Mouse (Mus musculus): Measurements from ENCODE around the gene Gm49366.
"Not testable (repeated sequence)": the region's sequence is repeated elsewhere in the genome, so short reads cannot be mapped to it uniquely, and the experiment has no call there.

The Gm49366 gene

DNA sequence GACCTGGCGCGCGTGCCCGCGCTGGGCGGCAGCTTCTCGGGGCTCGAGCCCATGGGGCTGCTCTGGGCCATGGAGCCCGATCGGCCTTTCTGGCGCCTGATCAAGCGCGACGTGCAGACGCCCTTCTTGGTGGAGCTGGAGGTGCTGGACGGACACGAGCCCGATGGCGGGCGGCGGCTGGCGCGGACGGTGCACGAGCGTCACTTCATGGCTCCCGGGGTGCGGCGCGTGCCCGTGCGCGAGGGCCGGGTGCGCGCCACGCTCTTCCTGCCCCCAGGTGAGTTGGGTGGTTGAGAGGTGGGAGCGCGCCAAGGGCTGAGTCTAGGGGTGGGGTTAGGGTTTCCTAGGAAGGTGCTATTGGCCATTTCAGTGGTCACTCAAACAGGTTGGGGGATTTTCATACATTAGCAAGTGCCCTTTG is at the start of gene Gm49366:
Gene Gm49366 (plus strand): TSS at position 245 of the 421 bp plus-strand sequence.
- in situ Hi-C loops (cut with MboI; ENCODE audit: unreplicated experiment in 2 of 2), result loop anchor here in 1 of 2 experiments (25.0 kb wide), 1 partner anchor 326 kb away; no protein-coding TSS in a partner anchor

DNA sequence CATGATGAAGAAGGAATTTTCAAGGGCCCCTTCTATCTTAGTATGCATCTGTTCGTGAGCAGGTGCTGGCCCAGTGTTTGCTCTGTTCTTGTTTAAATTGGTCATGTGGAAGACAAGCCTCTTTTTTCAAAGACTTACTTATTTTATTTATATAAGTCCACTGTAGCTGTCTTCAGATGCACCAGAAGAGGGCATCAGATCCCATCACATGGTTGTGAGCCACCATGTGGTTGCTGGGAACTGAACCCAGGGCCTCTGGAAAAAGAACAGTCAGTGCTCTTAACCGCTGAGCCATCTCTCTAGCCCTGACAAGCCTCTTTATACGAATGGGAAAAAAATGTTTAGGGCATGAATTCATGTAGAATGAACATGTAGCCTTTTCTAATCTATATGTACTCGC is 49.4 kb upstream of the Gm49366 start:
- in situ Hi-C loops (cut with MboI; ENCODE audit: unreplicated experiment in 2 of 2), result no loop called here

DNA sequence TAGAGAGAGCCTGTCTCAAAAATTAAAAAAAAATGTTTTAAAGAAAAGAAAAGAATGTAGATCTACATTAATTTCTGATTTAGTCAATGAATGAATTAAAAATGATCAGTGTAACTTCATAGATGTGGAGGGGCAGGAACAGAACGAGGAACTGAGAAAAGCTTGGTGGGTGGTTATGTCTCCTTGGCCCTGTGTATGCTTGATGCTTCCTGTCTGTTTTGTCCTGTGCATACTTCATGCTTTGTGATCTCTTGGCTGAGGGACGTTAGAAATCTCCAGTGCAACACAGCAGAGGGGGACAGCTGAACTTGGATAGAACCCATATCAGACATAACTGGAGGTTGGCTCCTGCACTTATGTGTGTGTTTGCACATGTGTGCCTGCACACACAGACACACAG is 41.5 kb upstream of the Gm49366 start:
- in situ Hi-C loops (cut with MboI; ENCODE audit: unreplicated experiment in 2 of 2), result no loop called here

DNA sequence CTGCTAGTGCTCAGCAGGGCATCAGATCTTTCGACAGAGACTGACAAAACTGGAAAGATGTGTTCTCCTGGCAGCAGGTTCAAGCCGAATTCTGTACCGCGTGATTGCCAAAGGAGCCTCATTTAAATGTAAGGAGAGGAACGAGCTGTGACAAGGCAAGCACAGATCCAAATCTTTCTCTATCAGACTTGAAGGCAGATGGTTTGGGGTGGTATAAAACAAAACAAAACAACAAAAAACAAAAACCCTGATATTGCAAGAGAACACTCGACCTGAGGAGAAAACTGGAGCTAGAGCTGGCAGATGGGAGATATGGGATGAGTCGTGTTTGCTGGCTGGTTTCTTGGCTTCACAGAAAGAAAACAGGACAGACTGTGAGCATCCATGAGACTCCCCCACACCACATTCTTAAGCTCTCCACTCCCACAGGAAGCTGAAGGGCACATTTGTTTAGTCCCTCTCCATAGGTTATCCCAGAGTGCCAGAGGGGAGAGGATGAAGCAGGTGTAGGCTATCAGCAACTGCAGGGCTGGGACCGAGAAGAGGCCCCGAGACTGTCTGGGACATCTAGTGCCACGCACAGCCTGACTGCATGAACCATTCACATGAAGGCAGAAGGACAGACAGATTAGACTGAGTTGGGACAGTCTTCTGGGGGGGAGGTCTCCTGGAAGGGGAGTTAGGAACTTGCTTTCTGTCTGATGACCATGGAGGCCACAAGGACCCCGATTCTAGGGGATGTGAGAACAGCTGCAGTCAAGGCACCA is 40.2 kb upstream of the Gm49366 start:
- in situ Hi-C loops (cut with MboI; ENCODE audit: unreplicated experiment in 2 of 2), result no loop called here

DNA sequence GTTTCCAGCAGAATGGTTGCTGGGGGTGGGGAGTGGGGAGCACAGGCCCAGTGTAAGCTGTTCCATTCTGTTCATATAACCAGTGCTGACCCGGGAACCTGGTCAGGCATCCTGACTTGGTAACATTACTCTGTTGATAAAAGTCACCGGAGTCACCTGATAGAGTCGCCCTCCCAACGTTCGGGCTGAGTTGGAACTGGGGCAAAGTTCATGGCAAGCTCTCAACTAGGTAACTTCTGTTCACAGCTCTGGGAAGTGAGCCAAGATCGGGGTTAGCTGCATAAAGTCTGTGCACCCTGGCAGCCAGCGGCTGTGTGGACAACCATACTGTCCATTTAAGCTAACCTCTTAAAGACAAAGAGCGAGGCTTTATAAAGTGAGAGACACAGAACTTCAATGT is 39.5 kb upstream of the Gm49366 start:
- in situ Hi-C loops (cut with MboI; ENCODE audit: unreplicated experiment in 2 of 2), result not testable (repeated sequence)

DNA sequence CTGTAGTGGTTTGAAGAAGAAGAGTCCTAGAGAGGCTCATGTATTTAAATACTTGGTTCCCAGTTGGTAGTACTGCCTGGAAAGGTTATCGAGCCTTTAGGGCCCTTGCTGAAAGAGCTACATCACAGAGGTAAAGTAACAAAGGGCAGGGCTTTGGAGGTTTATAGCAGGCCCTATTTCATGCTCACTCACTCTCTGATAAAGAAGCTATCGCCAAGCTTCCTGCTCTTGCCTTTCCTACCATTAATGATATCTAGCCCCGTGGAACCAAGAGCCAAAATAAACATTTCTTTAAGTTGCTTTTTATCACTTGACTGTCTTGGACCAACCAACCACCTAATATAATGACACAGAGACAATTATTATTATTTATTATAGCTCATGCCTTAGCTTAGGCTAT is 38.3 kb upstream of the Gm49366 start:
- in situ Hi-C loops (cut with MboI; ENCODE audit: unreplicated experiment in 2 of 2), result no loop called here

DNA sequence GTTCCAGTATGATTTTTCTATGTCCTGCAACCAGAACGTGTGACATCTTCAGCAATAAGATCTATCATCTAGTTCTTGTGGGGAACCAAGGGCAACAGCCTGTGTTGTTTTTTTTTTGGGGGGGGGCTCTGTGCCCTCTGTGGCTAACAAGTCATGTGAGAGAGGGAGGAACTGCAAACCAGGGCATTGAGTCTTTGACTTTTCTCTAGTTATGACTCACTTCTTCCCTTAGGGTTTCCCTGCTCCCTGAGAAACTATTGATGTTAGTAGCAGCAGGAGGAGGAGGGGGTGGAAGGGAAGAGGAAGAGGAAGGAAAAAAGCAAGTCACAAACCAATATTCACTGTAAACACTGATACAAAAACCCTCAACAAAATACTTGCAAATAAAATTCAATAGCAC is 34.9 kb upstream of the Gm49366 start:
- in situ Hi-C loops (cut with MboI; ENCODE audit: unreplicated experiment in 2 of 2), result no loop called here

DNA sequence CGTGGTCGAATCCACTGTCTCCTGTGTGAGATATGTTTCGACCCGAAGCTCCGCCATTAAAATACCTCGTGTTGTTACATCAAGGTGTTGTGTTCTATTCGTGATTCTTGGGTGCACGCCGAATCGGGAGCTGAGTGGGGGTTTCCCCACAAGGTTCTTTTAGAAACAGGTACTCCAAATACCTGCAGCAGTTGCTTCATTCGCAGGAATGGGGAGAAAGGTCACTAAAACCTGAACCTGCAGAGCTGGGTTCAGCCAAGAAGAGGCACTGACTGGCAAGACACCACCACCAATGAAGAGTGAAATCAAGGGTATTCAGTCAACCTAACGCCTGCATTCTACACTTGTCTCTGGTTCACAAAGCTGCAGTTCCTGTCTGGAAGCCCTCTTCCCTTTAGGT is 30.5 kb upstream of the Gm49366 start:
- in situ Hi-C loops (cut with MboI; ENCODE audit: unreplicated experiment in 2 of 2), result no loop called here

DNA sequence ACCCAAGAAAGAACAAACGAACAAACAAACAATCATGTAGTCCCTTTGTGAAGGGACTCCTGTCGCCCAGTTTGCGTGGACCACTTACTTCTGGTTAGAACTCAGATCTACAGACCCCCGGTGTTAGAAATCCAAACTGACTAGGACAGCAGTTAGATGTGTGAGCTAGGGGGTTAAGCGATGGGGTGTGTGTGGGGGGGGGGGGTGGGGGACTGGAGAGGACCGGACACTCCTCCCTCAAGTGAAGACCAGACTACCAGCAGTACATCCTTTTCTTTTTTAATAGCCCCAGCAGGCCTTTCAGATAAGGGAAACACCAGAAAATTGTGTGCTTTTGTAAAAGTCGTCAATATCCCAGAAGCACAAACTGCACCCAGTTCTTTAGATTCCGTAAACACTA is 30.0 kb upstream of the Gm49366 start:
- in situ Hi-C loops (cut with MboI; ENCODE audit: unreplicated experiment in 2 of 2), result no loop called here

DNA sequence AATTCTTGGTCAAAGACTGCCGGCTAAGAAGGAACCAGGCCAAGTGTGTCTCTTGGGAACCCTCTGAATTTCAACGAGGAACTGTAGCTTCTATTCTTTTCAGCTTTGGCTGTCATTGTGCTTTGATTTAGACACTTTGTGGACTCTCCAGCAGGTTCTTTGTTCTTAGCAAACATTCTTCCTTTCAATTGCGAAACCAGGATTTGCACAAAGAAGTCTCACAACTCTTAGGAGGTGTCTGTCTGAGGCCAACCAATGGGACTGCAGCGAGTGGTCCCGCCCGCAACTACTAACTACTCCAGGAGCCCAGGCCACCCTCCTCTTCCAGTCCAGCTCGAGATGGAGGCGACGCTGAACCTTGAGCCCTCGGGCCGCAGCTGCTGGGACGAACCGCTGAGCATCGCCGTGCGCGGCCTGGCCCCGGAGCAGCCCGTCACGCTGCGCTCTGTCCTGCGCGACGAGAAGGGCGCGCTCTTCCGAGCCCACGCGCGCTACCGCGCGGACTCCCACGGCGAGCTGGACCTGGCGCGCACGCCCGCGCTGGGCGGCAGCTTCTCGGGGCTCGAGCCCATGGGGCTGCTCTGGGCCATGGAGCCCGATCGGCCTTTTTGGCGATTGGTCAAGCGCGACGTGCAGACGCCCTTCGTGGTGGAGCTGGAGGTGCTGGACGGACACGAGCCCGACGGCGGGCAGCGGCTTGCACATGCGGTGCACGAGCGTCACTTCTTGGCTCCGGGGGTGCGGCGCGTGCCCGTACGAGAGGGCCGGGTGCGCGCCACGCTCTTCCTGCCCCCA is 29.4 kb upstream of the Gm49366 start, which contains the start of gene Acot1:
Gene Acot1 (plus strand): TSS at position 320 of the 795 bp plus-strand sequence.
- in situ Hi-C loops (cut with MboI; ENCODE audit: unreplicated experiment in 2 of 2), result not testable (repeated sequence)

DNA sequence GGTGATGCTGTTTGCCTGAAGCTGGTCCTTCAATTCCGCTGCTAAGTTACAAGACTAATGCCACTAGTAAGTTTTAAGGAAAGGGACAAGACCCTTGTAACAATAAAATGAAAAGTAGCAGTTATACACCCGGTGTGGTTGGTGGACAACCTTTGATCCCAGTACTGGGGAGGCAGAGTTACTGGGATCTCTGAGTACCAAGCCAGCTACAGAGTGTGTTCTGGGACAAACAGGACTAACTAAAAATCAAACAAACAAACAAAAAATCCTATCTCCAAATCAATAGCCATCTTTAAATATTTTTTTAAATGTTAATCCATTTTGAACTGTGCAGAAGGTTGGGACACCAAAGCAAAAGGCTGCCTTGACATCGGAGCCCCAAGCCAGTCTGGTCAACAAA is 28.5 kb upstream of the Gm49366 start:
- in situ Hi-C loops (cut with MboI; ENCODE audit: unreplicated experiment in 2 of 2), result no loop called here

DNA sequence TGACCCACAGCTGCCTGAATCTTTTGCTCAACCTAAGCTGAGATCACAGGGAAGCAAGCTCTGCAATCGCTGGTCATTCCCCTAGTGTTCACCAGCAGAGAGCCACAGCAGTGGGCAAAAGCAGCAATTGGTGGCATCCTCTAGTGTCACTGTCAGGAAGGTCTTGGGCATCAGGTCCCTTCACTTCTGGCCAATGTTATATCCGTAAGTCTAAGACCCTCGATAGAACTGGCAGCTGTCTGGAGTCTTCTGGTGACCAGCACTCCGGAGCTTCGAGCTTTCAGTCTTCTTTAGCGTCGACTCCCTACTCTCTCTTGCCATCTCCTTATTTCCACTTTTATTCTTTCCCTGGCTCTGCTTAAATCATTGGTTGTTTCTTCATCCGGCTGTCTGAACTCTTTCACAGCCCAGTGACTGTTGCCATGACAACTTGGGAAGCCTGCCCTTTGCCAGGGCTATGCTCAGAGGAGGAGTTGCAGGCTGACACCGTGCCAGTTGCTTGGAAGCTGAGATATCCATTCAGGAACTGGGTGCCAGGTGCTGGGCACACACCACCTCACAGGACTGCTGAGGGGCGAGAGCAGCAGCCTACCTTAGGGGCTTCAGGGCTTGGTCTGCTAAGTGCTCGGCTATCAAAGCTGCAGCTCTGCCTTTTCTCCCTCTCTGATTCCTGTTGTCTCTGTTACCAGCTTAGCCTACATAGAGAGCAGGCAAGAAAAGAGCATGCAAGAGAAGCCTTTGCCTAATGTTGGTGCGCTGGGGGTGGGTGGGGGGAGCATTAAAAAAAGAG is 27.3 kb upstream of the Gm49366 start:
- in situ Hi-C loops (cut with MboI; ENCODE audit: unreplicated experiment in 2 of 2), result no loop called here

DNA sequence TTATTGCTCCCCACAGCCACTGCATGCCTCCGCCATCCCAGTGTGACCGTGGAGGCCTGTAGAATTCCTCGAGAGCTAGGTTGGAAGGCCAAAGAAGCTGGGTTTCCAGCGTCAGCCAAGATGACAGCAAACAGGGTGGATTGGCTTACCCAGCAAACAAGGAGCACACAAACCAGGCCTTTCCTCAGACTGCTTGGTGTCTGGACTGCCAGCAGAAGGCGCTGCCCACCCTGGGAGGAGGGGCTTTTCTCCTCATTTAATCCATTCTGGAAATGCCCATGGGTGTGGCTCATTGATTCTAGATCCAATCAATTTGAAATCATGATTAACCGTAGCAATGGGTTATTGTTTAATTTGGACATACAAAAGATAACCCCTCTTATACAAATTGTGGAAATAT is 25.6 kb upstream of the Gm49366 start:
- in situ Hi-C loops (cut with MboI; ENCODE audit: unreplicated experiment in 2 of 2), result no loop called here

DNA sequence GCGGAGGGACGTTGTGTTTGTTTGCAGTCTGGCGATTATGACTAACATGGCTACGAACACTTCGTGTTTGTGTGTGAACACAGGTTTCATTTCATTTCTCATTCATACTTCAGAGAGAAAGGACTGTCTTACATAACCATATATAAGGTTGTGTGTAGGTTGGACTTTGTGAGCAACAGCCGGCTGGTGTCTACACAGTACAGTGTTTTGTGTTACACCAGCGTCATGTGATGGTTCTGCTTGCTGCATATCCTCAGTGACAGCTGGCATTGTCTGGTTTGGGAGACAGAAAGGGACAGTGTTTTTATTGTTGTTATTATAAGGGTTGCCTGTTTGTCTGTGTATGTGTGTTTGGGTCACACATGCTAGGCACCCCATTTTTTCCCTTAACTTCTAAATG is 25.0 kb upstream of the Gm49366 start:
- in situ Hi-C loops (cut with MboI; ENCODE audit: unreplicated experiment in 2 of 2), result no loop called here

DNA sequence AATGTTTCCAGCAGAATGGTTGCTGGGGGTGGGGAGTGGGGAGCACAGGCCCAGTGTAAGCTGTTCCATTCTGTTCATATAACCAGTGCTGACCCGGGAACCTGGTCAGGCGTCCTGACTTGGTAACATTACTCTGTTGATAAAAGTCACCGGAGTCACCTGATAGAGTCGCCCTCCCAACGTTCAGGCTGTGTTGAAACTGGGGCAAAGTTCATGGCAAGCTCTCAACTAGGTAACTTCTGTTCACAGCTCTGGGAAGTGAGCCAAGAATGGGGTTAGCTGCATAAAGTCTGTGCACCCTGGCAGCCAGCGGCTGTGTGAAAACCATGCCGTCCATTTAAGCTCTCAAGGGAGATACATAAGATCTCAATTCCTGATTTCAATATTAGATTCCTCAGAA is 18.2 kb upstream of the Gm49366 start:
- in situ Hi-C loops (cut with MboI; ENCODE audit: unreplicated experiment in 2 of 2), result not testable (repeated sequence)

DNA sequence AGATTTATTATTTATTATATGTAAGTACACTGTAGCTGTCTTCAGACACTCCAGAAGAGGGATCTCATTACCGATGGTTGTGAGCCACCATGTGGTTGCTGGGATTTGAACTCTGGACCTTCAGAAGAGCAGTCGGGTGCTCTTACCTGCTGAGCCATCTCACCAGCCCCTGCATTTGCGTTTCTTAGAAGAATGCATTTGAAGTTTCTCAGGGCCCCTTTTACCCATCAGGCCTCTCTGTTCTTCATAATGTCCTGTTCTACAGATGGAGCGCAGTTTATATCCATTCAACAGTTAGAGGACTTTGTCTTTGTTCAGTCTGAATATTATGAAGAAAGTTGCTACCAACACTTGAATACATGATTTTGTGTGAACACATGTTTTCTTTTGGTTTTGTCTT is 16.5 kb upstream of the Gm49366 start:
- in situ Hi-C loops (cut with MboI; ENCODE audit: unreplicated experiment in 2 of 2), result not testable (repeated sequence)

DNA sequence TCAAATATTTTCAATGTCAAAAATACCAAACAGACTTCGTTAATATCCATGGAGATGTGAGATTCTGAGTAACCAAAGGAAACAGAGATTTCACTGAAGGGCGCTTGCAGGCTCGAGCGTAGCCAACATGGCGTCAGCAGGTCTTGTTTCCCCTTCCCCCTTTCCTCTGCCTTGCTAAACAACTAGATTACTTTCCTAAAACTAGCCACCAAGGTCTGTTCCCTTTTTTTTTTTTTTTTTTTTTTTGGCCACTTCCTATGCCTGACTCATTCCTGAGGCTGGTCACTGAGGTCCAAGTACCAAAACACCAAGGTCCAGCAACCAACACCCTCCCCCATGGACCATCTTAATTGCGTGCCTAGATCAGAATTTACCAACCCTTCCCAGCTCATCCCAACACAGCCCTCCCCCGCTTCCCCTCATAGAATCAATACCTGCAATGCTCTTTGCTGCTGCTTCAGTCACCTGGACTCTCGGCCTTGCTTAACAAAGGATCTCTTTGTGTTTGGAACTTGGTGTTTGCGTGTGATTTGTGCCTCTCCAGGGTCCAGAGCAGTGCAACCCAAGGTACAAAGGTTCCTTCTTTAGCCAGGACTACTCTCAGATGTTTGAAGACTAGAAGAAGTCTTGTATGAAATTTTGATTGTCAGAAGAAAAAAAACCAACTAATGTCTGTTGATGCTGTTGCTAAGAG is 15.5 kb upstream of the Gm49366 start:
- in situ Hi-C loops (cut with MboI; ENCODE audit: unreplicated experiment in 2 of 2), result no loop called here

DNA sequence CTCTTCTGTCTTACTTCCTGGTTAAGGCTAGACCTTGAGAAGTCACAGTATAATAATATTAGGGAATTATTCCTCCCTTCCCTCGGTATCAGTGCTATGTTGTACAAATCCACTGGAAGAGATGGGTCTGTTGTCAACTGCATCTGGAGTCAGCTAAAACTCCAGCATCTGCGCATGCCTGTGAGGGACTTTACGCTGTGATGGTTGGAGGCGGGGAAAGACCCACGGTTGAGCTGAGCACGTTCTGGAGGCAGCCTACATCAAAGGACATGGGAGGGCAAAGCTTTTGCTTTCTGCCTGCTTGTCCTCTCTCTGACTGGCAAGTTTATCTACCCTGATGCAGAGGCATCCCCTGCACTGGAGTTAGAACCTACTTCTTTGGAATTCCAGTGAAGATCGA is 12.8 kb upstream of the Gm49366 start:
- in situ Hi-C loops (cut with MboI; ENCODE audit: unreplicated experiment in 2 of 2), result loop anchor here in 1 of 2 experiments (5.0 to 25.0 kb wide), 2 partner anchors 54 to 314 kb away; no protein-coding TSS in a partner anchor

DNA sequence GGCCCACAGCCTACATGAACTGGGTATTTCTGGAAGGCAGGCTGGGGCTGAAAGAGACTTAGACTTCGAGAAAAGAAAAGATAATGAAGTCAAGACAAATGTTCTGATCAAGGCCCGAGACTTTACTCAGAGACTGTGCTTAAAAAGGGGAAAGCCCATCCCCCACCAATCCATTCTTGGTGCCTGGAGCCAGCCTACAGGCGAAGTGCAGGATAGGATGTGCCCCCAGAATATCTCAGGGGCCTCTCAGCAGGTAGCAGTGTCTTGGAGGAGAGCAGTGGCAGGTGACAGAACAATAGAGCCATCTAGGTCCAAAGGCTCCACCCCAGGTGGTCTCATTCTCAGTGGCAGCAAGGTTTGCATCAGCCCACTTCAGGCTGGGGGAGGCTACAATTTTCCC is 10.4 kb upstream of the Gm49366 start:
- in situ Hi-C loops (cut with MboI; ENCODE audit: unreplicated experiment in 2 of 2), result loop anchor here in 1 of 2 experiments (5.0 to 25.0 kb wide), 2 partner anchors 56 to 316 kb away; no protein-coding TSS in a partner anchor

DNA sequence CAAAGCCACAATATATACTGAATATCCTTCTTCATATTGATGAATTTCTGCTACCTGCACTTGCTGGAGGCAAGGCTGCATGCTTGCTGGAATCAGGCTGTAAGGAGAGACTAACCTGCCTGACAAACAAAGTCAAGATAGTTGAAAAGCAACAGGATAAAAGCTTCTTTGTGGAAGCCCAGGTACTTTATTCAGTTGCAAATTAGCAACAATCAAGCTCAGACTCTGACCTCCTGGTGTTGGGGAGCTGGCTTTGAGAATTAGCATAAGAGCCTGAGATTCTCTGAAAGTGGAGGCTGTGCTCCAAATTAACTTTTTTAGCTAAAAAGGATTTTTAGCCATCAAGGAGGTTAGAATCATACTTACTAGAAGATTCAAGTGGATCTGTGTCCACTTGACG is 9.7 kb upstream of the Gm49366 start:
- in situ Hi-C loops (cut with MboI; ENCODE audit: unreplicated experiment in 2 of 2), result loop anchor here in 1 of 2 experiments (5.0 to 25.0 kb wide), 2 partner anchors 57 to 317 kb away; no protein-coding TSS in a partner anchor
